Mouse (Mus musculus): ENCODE data around the gene Ttc19. TPM values are rescaled to one million over a fixed set of nuclear protein-coding genes. Genes with fewer than 3 reads are reported as not detected.
A peak's percentile ranks its signal among the peaks of the same experiment; 100 is the strongest.

Gene Ttc19
- total and polyA plus RNA-seq, 3 experiments: 11.4 to 12.7 TPM; not detected in 1

DNA sequence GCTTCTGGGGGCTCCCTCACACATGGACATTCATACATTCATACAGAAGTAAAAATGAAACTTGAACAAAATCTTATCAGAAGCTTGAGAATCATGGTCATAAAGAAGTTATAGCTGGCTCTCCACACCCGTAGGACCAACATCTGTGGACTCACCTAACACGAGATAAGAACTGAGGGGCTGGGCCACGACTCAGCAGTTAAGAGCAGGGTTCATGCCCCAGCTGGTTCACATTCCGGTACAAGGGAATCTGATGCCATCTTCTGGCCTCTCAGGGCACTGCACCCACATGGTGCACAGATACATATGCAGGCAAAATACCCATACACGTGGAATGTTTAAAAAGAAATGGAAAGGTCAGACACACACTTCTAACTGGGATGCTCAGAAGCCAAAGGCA, 3.2 kb upstream of the Ttc19 start:
- Histone ChIP-seq H3K27me3 (ENCODE audit: control insufficient read depth in 1 of 2, insufficient read depth in 2 of 2, low read length in 2 of 2) (no peaks in the 10 kb centered on the region), H3K4me1 (ENCODE audit: control insufficient read depth in 1 of 2, insufficient read depth in 2 of 2, low read length in 2 of 2) (peaks cover 3 to 8% of the 10 kb centered on the region in 2 experiments; a peak in 3 of 4 replicates), H3K36me3 (ENCODE audit: control insufficient read depth in 1 of 2, insufficient read depth in 2 of 2, low read length in 2 of 2) (peaks cover 0 to 14% of the 10 kb centered on the region in 2 experiments; a peak in 2 of 4 replicates), H3K9me3 (replicated peaks; ENCODE audit: insufficient read depth, low read length) (no peaks in the 10 kb centered on the region), H3K9ac (ENCODE audit: control insufficient read depth, low read depth, low read length, poor library complexity, severe bottlenecking) (peak overlapping the region; percentile 19; the same call in 1 of the 2 replicates), H3K27ac (ENCODE audit: control insufficient read depth, low read depth, low read length) (no peak overlapping the region), H3K4me3 (ENCODE audit: control insufficient read depth in 1 of 2, insufficient read depth in 1 of 2, low read depth in 2 of 2, low read length in 2 of 2) (peak overlapping the region; percentile 4 to 42; a peak in 3 of 4 replicates), H3K79me2 (ENCODE audit: control insufficient read depth, insufficient read depth, low read length, poor library complexity) (peaks cover 8% of the 10 kb centered on the region)
- peak; percentile 97 for DNase-seq (ENCODE audit: low read depth, low spot score)
- TF ChIP-seq KAT2A (conservative IDR thresholded peaks at IDR 0.05; ENCODE audit: low read depth, low read length) (no peak), MYB (IDR thresholded peaks at IDR 0.05; ENCODE audit: low read depth, low read length) (peak; percentile 61; the same call in 1 of the 2 replicates), TBP (IDR thresholded peaks at IDR 0.05; ENCODE audit: low read depth, low read length) (no peak), USF2 (IDR thresholded peaks at IDR 0.05; ENCODE audit: borderline replicate concordance in 1 of 2, insufficient read depth in 1 of 2, low read depth in 1 of 2, low read length in 2 of 2) (no peak), GABPA (IDR thresholded peaks at IDR 0.05; ENCODE audit: low read depth, low read length) (no peak), ELF1 (IDR thresholded peaks at IDR 0.05; ENCODE audit: low read depth, low read length) (no peak), ZKSCAN1 (IDR thresholded peaks at IDR 0.05; ENCODE audit: low read depth, low read length) (no peak), MXI1 (IDR thresholded peaks at IDR 0.05; ENCODE audit: low read depth, low read length) (peak; percentile 95), JUND (IDR thresholded peaks at IDR 0.05; ENCODE audit: low read depth, low read length) (peak; percentile 53; the same call in 1 of the 2 replicates), POLR2A (IDR thresholded peaks at IDR 0.05; ENCODE audit: control insufficient read depth in 1 of 2, insufficient read depth in 1 of 2, low read depth in 1 of 2, low read length in 2 of 2, poor library complexity in 1 of 2) (no peak), ZNF384 (IDR thresholded peaks at IDR 0.05; ENCODE audit: low read depth, low read length) (peak; percentile 64), POLR2AphosphoS5 (IDR thresholded peaks at IDR 0.05; ENCODE audit: borderline replicate concordance, low read depth, low read length) (no peak), SMC3 (IDR thresholded peaks at IDR 0.05; ENCODE audit: low read depth, low read length) (peak; percentile 100), MEF2A (IDR thresholded peaks at IDR 0.05; ENCODE audit: extremely low read depth, insufficient replicate concordance, low read depth, low read length, poor library complexity, severe bottlenecking) (no peak), RCOR1 (IDR thresholded peaks at IDR 0.05; ENCODE audit: low read depth, low read length) (peak; percentile 69; the same call in 1 of the 2 replicates), USF1 (IDR thresholded peaks at IDR 0.05; ENCODE audit: low read depth, low read length) (no peak), MYC (IDR thresholded peaks at IDR 0.05; ENCODE audit: low read depth, low read length) (peak; percentile 97), RAD21 (IDR thresholded peaks at IDR 0.05; ENCODE audit: low read depth, low read length) (peak; percentile 99), ZC3H11A (IDR thresholded peaks at IDR 0.05; ENCODE audit: low read depth, low read length) (peak; percentile 100), HCFC1 (IDR thresholded peaks at IDR 0.05; ENCODE audit: low read depth, low read length) (peak; percentile 55; the same call in 1 of the 2 replicates), BHLHE40 (IDR thresholded peaks at IDR 0.05; ENCODE audit: borderline replicate concordance, low read depth, low read length) (no peak; the same call in 1 of the 2 replicates), E2F4 (IDR thresholded peaks at IDR 0.05; ENCODE audit: borderline replicate concordance, low read depth, low read length) (no peak), UBTF (IDR thresholded peaks at IDR 0.05; ENCODE audit: borderline replicate concordance, insufficient read depth, low read depth, low read length) (no peak), POLR2AphosphoS2 (IDR thresholded peaks at IDR 0.05; ENCODE audit: low read length) (no peak), CHD1 (IDR thresholded peaks at IDR 0.05; ENCODE audit: low read depth, low read length) (no peak), NELFE (IDR thresholded peaks at IDR 0.05; ENCODE audit: low read depth, low read length) (no peak), NRF1 (IDR thresholded peaks at IDR 0.05; ENCODE audit: insufficient read depth, low read depth, low read length, poor library complexity, severe bottlenecking) (0 out of 2 replicates have a peak, but pooled peaks have one; percentile 15), ETS1 (IDR thresholded peaks at IDR 0.05; ENCODE audit: low read depth, low read length) (peak; percentile 90), EP300 (IDR thresholded peaks at IDR 0.05; ENCODE audit: low read depth in 1 of 2, low read length in 2 of 2) (peak; percentile 55 to 70; a peak in 3 of 4 replicates), TAL1 (IDR thresholded peaks at IDR 0.05; ENCODE audit: low read length) (peak; percentile 52), MAX (IDR thresholded peaks at IDR 0.05; ENCODE audit: low read length) (peak; percentile 92), MAFK (IDR thresholded peaks at IDR 0.05; ENCODE audit: borderline replicate concordance, low read depth, low read length) (no peak), MAZ (IDR thresholded peaks at IDR 0.05; ENCODE audit: low read depth, low read length) (peak; percentile 80), TCF12 (IDR thresholded peaks at IDR 0.05; ENCODE audit: low read depth, low read length) (peak; percentile 58), CHD2 (IDR thresholded peaks at IDR 0.05; ENCODE audit: low read length) (no peak), CTCF (IDR thresholded peaks at IDR 0.05 in 2 of 3, conservative IDR thresholded peaks at IDR 0.05 in 1 of 3; ENCODE audit: control insufficient read depth in 1 of 3, insufficient read depth in 1 of 3, low read depth in 2 of 3, low read length in 3 of 3, poor library complexity in 1 of 3, severe bottlenecking in 1 of 3) (peak in 2 of 3 experiments; percentile 95 to 96), SIN3A (IDR thresholded peaks at IDR 0.05; ENCODE audit: low read length) (peak; percentile 96)
